Mouse (Mus musculus) megakaryocyte, adult 5-6 weeks (primary cell): ENCODE measurements at regions not wholly inside any gene's neighbourhood (a gene's known extent, or its start where the extent isn't known, plus 50 kb on each side); places are given as distances from the start of the nearest gene placed in this dataset.

Experiments
- ATAC-seq: 2 replicates; pipeline ENCODE4 v1.8.0; 2016; ENCODE audit warnings: mild to moderate bottlenecking, inconsistent platforms; ENCODE audit not compliant: poor library complexity, severe bottlenecking

- no peak for ATAC-seq
Observed at GRCm38 (mm10) chr4:95213026-95213425, 161.0 kb upstream of the Jun start.

DNA sequence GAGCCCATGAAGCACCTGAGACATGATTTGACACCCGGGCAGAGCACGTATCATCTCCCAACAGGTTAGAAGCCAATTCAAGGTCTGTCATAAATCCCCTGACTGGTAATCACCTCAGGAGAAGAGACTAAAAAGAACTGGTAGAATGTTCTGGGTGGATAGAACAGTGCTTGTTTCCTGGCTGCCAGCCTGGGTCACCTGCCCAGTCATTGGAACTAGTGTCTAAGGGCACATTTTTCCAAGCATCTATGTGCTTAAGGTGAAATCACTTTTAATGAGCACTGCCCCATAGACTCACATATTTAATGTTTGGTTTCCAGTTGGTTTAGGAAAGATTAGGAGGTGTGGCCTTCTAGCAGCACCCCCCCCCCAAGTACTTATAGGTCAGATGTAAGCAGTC, 162.0 kb upstream of the Jun start:
- no peak for ATAC-seq

- ATAC-seq: peak; percentile 80
Observed at GRCm38 (mm10) chr4:95215187-95215586, 163.2 kb upstream of the Jun start.

GRCm38 (mm10) chr4:95230461-95230860, 178.4 kb upstream of the Jun start:
- peak; percentile 94 for ATAC-seq

DNA sequence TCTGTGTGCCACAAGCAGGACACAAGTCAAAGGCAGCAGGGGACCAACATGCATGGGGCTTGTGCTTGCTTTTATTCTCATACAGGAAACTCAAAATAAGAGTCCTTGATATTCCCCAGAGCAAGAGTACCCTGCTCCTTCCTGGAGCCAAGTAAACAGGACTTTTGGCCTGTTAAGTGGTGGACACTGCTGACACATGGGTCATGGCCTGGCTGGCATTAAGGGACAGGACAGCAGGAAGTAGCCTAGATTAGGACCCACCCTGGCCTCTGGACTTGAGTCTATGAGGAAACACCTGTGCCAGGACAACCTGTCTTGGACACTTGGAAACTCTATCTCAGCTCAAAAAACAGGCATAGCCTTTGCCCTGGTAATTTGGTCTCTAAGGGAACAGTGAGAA, 181.0 kb upstream of the Jun start:
- no peak for ATAC-seq

- no peak for ATAC-seq
Observed at GRCm38 (mm10) chr4:95234030-95234555, 182.1 kb upstream of the Jun start.

DNA sequence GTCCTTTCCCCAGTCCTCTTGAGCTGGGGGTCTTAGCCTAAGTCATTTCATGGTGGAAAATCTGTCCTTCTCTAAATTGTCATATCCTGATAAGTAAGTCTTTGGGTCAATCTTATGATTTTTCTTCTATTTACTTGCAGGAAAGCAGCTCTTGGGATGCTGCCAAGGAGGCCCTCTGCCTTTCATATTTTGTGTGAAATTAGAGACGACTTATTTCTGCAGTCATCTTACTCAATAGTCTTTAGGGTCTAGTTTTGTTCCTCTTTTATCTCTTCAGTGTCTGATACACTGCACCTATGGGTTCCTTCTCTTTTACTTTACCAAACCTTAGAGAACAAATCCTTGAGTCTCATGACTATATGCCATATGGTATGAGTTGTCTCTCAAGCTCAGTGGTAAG, 196.0 kb upstream of the Jun start:
- ATAC-seq: peak; percentile 74

DNA sequence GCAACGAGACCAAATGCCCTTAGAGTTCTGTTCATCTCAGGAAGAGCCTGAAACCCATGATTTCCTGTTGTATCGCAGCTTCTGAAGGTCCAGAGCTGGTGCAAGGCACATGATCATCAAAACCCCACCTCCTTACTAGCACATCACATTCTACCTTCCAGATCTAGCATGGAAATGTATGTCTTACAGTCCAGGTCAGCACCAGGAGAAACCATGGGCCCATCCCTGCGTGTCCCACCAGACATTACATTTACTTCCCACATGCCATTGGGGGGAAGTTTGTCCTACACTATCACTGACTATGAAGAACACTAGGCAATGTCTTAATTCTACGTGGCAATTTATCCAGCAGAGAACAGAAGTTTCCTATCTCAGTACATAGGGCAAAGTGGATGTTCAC, 197.0 kb upstream of the Jun start:
- ATAC-seq: no peak

GRCm38 (mm10) chr4:95250083-95250482, 198.1 kb upstream of the Jun start:
- ATAC-seq: peak; percentile 74

GRCm38 (mm10) chr4:95269766-95270165, 217.7 kb upstream of the Jun start:
- ATAC-seq: peak; percentile 61

DNA sequence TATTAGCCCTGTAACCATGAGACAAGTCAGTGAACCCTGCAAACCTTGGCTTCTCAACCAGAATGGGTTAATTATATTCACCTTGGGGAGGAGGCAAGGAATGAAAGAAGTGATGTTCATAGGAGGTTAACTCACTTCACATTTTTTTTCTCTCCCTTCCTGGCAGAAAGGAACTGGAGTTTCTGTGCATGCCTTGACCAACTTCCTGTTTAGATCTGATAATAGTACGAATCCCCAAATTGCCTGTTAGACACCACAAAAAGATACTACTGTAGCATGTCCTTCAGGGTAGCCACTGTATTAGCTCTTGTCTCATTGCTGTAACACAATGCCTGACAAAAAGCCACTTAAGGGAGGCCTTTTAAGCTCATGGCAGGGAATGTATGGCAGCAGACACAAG, 218.4 kb upstream of the Jun start:
- ATAC-seq: peak; percentile 77

GRCm38 (mm10) chr4:95276231-95276630, 224.2 kb upstream of the Jun start:
- ATAC-seq: no peak

DNA sequence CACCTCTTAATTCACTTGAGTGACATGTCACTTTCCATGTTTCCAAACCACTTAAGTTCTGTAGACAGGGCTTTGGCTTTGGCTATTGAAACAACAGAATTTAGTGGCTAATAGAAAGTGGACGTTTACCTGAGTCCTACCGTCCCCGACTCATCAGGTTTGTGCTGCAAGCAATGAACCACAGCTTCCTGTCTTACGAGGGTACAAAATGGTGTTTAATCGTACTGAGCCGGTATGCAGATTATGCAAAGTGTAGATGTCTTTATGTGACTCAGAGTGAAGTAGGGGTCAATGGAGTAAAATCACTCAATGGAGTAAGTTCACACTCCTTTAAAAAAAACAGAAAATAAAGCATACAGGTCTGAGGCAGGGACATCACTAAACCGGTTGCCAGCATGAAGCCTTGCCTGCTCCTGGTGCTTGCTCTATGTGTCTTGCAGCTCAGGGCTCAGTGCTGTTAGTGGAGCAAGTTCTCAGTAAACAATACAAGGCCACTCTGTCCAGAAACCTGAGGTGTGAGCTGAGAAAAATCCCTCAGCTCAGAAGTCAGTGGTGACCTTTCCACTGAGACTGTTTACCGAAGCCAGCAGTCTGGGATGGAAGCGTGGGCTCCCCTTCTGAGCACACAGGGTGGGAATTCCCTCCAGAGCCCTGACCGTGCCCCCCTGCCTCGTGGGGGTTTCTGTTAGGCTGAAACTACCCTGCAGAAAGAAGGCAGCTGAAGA, 226.1 kb upstream of the Jun start:
- ATAC-seq: peak; percentile 67

- ATAC-seq: no peak
Observed at GRCm38 (mm10) chr4:95278714-95279095, 226.7 kb upstream of the Jun start.

GRCm38 (mm10) chr4:95279200-95279599, 227.2 kb upstream of the Jun start:
- ATAC-seq: no peak

- ATAC-seq: no peak
Observed at GRCm38 (mm10) chr4:95282083-95282482, 230.1 kb upstream of the Jun start.

- no peak for ATAC-seq
Observed at GRCm38 (mm10) chr4:95283789-95284188, 231.8 kb upstream of the Jun start.

- no peak for ATAC-seq
Observed at GRCm38 (mm10) chr4:95284192-95284591, 232.2 kb upstream of the Jun start.

DNA sequence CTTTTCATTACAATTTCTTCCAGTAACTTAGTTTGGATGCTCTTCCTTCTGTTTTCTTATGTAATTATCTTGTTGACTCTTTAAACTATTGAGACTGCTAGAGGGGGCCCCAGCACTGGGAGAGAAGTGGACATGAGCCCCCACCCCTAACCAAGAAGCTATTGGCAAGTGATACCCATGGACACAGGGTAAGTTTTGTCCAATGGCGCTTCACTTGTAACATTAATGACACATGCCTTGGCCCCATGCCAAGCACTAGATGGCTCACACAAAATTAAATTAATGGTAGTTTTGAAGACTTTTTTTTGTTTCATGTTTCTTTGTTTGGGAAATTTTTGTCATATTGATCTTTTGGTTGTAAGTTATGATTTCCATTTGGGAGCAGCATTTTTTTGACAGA, 232.7 kb upstream of the Jun start:
- ATAC-seq: no peak

GRCm38 (mm10) chr4:95290321-95290720, 238.3 kb upstream of the Jun start:
- no peak for ATAC-seq

- no peak for ATAC-seq
Observed at GRCm38 (mm10) chr4:95294110-95294509, 242.1 kb upstream of the Jun start.

- ATAC-seq: no peak
Observed at GRCm38 (mm10) chr4:95301907-95302306, 249.9 kb upstream of the Jun start.

DNA sequence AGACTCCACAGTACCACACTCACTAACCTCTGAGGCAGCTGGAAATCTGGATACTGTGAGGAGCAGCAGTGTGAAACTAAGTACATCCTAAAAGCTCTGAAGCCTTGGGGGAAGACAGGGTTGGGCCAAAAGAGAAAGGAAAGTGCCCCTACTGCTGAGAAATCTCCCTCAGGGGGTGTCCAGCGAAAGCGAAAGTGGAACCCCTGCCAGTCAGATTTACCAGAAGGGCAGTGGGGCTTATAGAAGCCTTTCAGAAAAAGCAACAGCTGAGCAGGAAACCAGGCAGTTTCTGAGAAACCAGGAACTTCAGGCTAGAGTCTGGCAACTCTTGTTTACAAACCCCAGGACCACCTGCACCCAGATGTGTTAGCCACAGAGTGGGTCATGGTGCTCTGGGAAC, 251.3 kb upstream of the Jun start:
- peak; percentile 84 for ATAC-seq
